Mouse (Mus musculus) testis, adult 2 months (tissue): Measurements from ENCODE around the gene Pts.

ENCODE experiments used
- CTCF ChIP-seq: fragments of 200-500 bp; IDR thresholded peaks from 2 replicates; pipeline ENCODE4 v1.5.1; 2012; ENCODE audit warnings: low read depth, mild to moderate bottlenecking, inconsistent platforms, low read length, moderate library complexity; ENCODE audit not compliant: control insufficient read depth, insufficient read depth, insufficient replicate concordance
- POLR2A ChIP-seq: fragments of 200-500 bp; IDR thresholded peaks from 2 replicates; pipeline ENCODE4 v1.6.1; 2012; ENCODE audit warnings: low read depth, mild to moderate bottlenecking, inconsistent platforms, low read length, moderate library complexity; ENCODE audit not compliant: control insufficient read depth

GRCm38 (mm10) chr9:50540170-50540569 is 11.6 kb upstream of the Pts start:
- no peak for TF ChIP-seq CTCF
- TF ChIP-seq POLR2A = no peak
